In the genomic region with DNA sequence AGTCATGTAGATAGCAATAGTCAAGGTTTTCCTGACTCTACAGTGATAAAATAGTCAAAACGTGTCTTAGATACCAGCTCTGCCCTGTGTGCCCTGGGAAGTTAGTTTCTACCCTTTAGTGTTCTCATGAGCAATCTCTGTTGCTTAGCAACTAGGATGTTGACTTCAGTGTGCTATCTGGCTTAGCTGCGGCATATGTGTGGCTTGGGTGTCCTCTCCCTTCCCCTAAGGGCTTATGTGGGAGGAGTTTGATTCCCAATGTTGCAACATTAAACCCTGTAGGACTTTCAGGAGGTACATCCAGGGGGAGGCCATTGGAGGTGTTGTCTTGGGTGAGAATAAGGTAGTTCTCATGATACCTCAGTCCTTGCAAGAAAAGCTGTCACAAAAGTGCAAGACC, we compare ENCODE assay signal across 12 mouse cellular contexts.
A peak's percentile ranks its signal among the peaks of the same experiment; 100 is the strongest.
DNase-seq lines count a peak whose midpoint lies in the region; ATAC-seq and TF ChIP-seq lines count a peak whose summit lies in the region.
"Had no signal": no experiment of that assay in that cellular context is flagged by ENCODE, and none has a peak within 500 bp of the region (broad histone marks: within the 10 kb centered on the region; RNA-seq: fewer than 3 reads in every experiment).

No protein-coding gene starts in this region.

- H3K4me2 ChIP-seq in forebrain, embryonic 14.5 days (ENCODE audit: low read length), result no peak overlapping the region
- no peak overlapping the region for H3K4me2 ChIP-seq in forebrain, embryonic 12.5 days
- no peak overlapping the region for H3K4me2 ChIP-seq in liver, embryonic 12.5 days
- no peak overlapping the region for H3K4me2 ChIP-seq in embryonic facial prominence, embryonic 11.5 days (ENCODE audit: low read depth, low read length)
- H3K4me2 ChIP-seq: heart, embryonic 13.5 days had no signal

- no peaks in the 10 kb centered on the region for H3K27me3 ChIP-seq in forebrain, embryonic 14.5 days (replicated peaks; ENCODE audit: control insufficient read depth, insufficient read depth, low read length)
- H3K27me3 ChIP-seq in forebrain, embryonic 12.5 days, result no peaks in the 10 kb centered on the region
- no peaks in the 10 kb centered on the region for H3K27me3 ChIP-seq in liver, adult 2 months (ENCODE audit: control insufficient read depth, insufficient read depth, low read length)
- H3K27me3 ChIP-seq in liver, embryonic 12.5 days (replicated peaks), result no peaks in the 10 kb centered on the region
- no peaks in the 10 kb centered on the region for H3K27me3 ChIP-seq in embryonic facial prominence, embryonic 11.5 days (ENCODE audit: control insufficient read depth, insufficient read depth, low read length)
- H3K27me3 ChIP-seq: heart, embryonic 13.5 days had no signal

- H3K79me2 ChIP-seq in liver, adult 2 months (ENCODE audit: control insufficient read depth, insufficient read depth, low read length), result no peaks in the 10 kb centered on the region

- DNase-seq in forebrain, embryonic 14.5 days (ENCODE audit: low spot score), result peak; percentile 59
- peak; percentile 66 for DNase-seq in liver, adult 2 months (ENCODE audit: extremely low read depth, low read depth, low spot score)
- DNase-seq in embryonic facial prominence, embryonic 11.5 days (ENCODE audit: low spot score), result peak; percentile 43
- DNase-seq in natural killer cell, adult 2 months (ENCODE audit: low spot score in 2 of 2), result peak; percentile 7 to 36
- DNase-seq in adrenal gland, postnatal 14 days, result no peak
- DNase-seq in cerebellum, adult 8-10 months, result no peak
- DNase-seq: B cell, adult 2 months; kidney, postnatal 10 days; left cerebral cortex, postnatal 4 days had no signal

- no peak overlapping the region for H3K4me3 ChIP-seq in forebrain, embryonic 14.5 days (ENCODE audit: low read depth, low read length)
- no peak overlapping the region for H3K4me3 ChIP-seq in forebrain, embryonic 12.5 days (replicated peaks)
- no peak overlapping the region for H3K4me3 ChIP-seq in liver, adult 2 months (ENCODE audit: insufficient read depth, low read depth, low read length)
- no peak overlapping the region for H3K4me3 ChIP-seq in liver, embryonic 12.5 days
- no peak overlapping the region for H3K4me3 ChIP-seq in embryonic facial prominence, embryonic 11.5 days (ENCODE audit: low read depth, low read length)
- H3K4me3 ChIP-seq: heart, embryonic 13.5 days had no signal

- H3K36me3 ChIP-seq in forebrain, embryonic 14.5 days (ENCODE audit: control insufficient read depth, insufficient read depth, low read length), result no peaks in the 10 kb centered on the region
- no peaks in the 10 kb centered on the region for H3K36me3 ChIP-seq in forebrain, embryonic 12.5 days (replicated peaks)
- H3K36me3 ChIP-seq in liver, adult 2 months (ENCODE audit: control insufficient read depth, insufficient read depth, low read length), result no peaks in the 10 kb centered on the region
- H3K36me3 ChIP-seq in liver, embryonic 12.5 days, result no peaks in the 10 kb centered on the region
- no peaks in the 10 kb centered on the region for H3K36me3 ChIP-seq in embryonic facial prominence, embryonic 11.5 days (replicated peaks; ENCODE audit: control insufficient read depth, insufficient read depth, low read depth, low read length)
- H3K36me3 ChIP-seq: heart, embryonic 13.5 days had no signal

- H3K4me1 ChIP-seq in forebrain, embryonic 14.5 days (ENCODE audit: control insufficient read depth, insufficient read depth, low read length), result peaks cover 7% of the 10 kb centered on the region; the same call in 1 of the 2 replicates
- peaks cover 3% of the 10 kb centered on the region for H3K4me1 ChIP-seq in forebrain, embryonic 12.5 days
- H3K4me1 ChIP-seq in liver, adult 2 months (ENCODE audit: control insufficient read depth, insufficient read depth, low read length), result peaks cover 4% of the 10 kb centered on the region; the same call in 1 of the 2 replicates
- H3K4me1 ChIP-seq in liver, embryonic 12.5 days, result peaks cover 3% of the 10 kb centered on the region; the same call in 1 of the 2 replicates
- no peaks in the 10 kb centered on the region for H3K4me1 ChIP-seq in embryonic facial prominence, embryonic 11.5 days (ENCODE audit: control insufficient read depth, insufficient read depth, low read length)

- no peak overlapping the region for H3K27ac ChIP-seq in forebrain, embryonic 14.5 days (ENCODE audit: low read depth, low read length)
- no peak overlapping the region for H3K27ac ChIP-seq in forebrain, embryonic 12.5 days
- H3K27ac ChIP-seq in liver, adult 2 months (replicated peaks; ENCODE audit: insufficient read depth, low read depth, low read length), result no peak overlapping the region
- no peak overlapping the region for H3K27ac ChIP-seq in liver, embryonic 12.5 days
- no peak overlapping the region for H3K27ac ChIP-seq in embryonic facial prominence, embryonic 11.5 days (replicated peaks; ENCODE audit: low read depth, low read length)
- H3K27ac ChIP-seq: heart, embryonic 13.5 days had no signal

- no peak for ATAC-seq in forebrain, embryonic 14.5 days
- ATAC-seq in forebrain, embryonic 12.5 days (ENCODE audit: low FRiP score), result no peak
- ATAC-seq in liver, embryonic 12.5 days, result no peak
- no peak for ATAC-seq in embryonic facial prominence, embryonic 11.5 days (replicated peaks; ENCODE audit: insufficient number of reproducible peaks, low FRiP score, low TSS enrichment, low read depth)

- no peaks in the 10 kb centered on the region for H3K9me3 ChIP-seq in forebrain, embryonic 14.5 days (replicated peaks; ENCODE audit: control insufficient read depth, low read length)
- 0 out of 2 replicates have a peak, but pooled peaks cover 5% of the 10 kb centered on the region for H3K9me3 ChIP-seq in forebrain, embryonic 12.5 days
- no peaks in the 10 kb centered on the region for H3K9me3 ChIP-seq in liver, embryonic 12.5 days (replicated peaks)
- no peaks in the 10 kb centered on the region for H3K9me3 ChIP-seq in embryonic facial prominence, embryonic 11.5 days (replicated peaks; ENCODE audit: control insufficient read depth, low read length)
- H3K9me3 ChIP-seq: heart, embryonic 13.5 days had no signal

- TF ChIP-seq CTCF in liver, adult 2 months (IDR thresholded peaks at IDR 0.05; ENCODE audit: low read depth, low read length), result no peak

- no peak for TF ChIP-seq POLR2A in liver, adult 2 months (IDR thresholded peaks at IDR 0.05; ENCODE audit: extremely low read depth, insufficient read depth, low read length)

- no peak overlapping the region for H3K9ac ChIP-seq in forebrain, embryonic 14.5 days (ENCODE audit: low read length)
- H3K9ac ChIP-seq in forebrain, embryonic 12.5 days, result no peak overlapping the region
- no peak overlapping the region for H3K9ac ChIP-seq in liver, adult 2 months (ENCODE audit: low read depth, low read length)
- H3K9ac ChIP-seq in liver, embryonic 12.5 days, result no peak overlapping the region
- H3K9ac ChIP-seq in embryonic facial prominence, embryonic 11.5 days (replicated peaks; ENCODE audit: low read length), result no peak overlapping the region
- H3K9ac ChIP-seq: heart, embryonic 13.5 days had no signal

- 65% methylated on average over 2 of the region's 2 CpGs for WGBS in forebrain, embryonic 14.5 days
- WGBS in forebrain, embryonic 12.5 days, result 49% methylated on average over 2 of the region's 2 CpGs
- WGBS in liver, adult 2 months, result 27% methylated on average over 2 of the region's 2 CpGs
- WGBS in liver, embryonic 12.5 days (ENCODE audit: insufficient replicate concordance), result 34% methylated on average over 2 of the region's 2 CpGs
- WGBS in embryonic facial prominence, embryonic 11.5 days, result 35% methylated on average over 2 of the region's 2 CpGs

Comparison
In these comparisons a context has a peak if more than half of its experiments do, and no peak if none do; other contexts are left out.
1. DNase-seq: peak in forebrain, embryonic 14.5 days (single experiment), liver, adult 2 months (single experiment), embryonic facial prominence, embryonic 11.5 days (single experiment) and natural killer cell, adult 2 months (2 of 2); none in adrenal gland, postnatal 14 days (single experiment) and cerebellum, adult 8-10 months (single experiment).